Mouse (Mus musculus): ENCODE results near the gene Utp11. TPM values are rescaled to one million over a fixed set of nuclear protein-coding genes. Genes with fewer than 3 reads are reported as not detected.

Utp11 gene
- total RNA-seq, 1 experiment: 39.7 TPM

- Histone ChIP-seq H3K4me3 (ENCODE audit: insufficient read depth in 1 of 2, low read depth in 1 of 2, low read length in 2 of 2, poor library complexity in 1 of 2, severe bottlenecking in 1 of 2) (no peak overlapping the region), H3K9ac (ENCODE audit: insufficient read depth, low read depth, low read length, poor library complexity, severe bottlenecking) (no peak overlapping the region), H3K4me1 (ENCODE audit: control insufficient read depth in 2 of 2, insufficient read depth in 2 of 2, low read length in 2 of 2, poor library complexity in 1 of 2) (peaks cover 0 to 1% of the 10 kb centered on the region in 2 experiments; a peak in 1 of 4 replicates), H3K36me3 (ENCODE audit: control insufficient read depth, insufficient read depth, low read length, poor library complexity, severe bottlenecking) (peaks cover 32% of the 10 kb centered on the region), H3K9me3 (ENCODE audit: control insufficient read depth, insufficient read depth, low read depth, low read length) (no peaks in the 10 kb centered on the region), H3K27ac (ENCODE audit: insufficient read depth, low read depth, low read length, poor library complexity, severe bottlenecking) (no peak overlapping the region)
- no peak for DNase-seq (ENCODE audit: low read depth, low spot score)
- TF ChIP-seq ZC3H11A (IDR thresholded peaks at IDR 0.05; ENCODE audit: borderline replicate concordance, low read depth, low read length) (no peak), MAFK (IDR thresholded peaks at IDR 0.05; ENCODE audit: insufficient read depth, low read depth, low read length) (no peak), HCFC1 (IDR thresholded peaks at IDR 0.05; ENCODE audit: borderline replicate concordance, insufficient read depth, low read length) (no peak), CHD2 (IDR thresholded peaks at IDR 0.05; ENCODE audit: low read depth, low read length) (no peak), ZNF384 (IDR thresholded peaks at IDR 0.05; ENCODE audit: low read depth, low read length) (no peak)
- in situ Hi-C loops (cut with MboI; ENCODE audit: low sequenced_read_pairs in 2 of 2, unreplicated experiment in 2 of 2): loop anchor here in 1 of 2 experiments (25.0 kb wide), 1 partner anchor 745 kb away; no protein-coding TSS in a partner anchor
Observed at GRCm38 (mm10) chr4:124682270-124682669, 11.1 kb downstream of the Utp11 start.

- no peak for TF ChIP-seq HCFC1 (IDR thresholded peaks at IDR 0.05; ENCODE audit: borderline replicate concordance, insufficient read depth, low read length)
- TF ChIP-seq ZNF384 (IDR thresholded peaks at IDR 0.05; ENCODE audit: low read depth, low read length): no peak
- no peak for TF ChIP-seq CHD2 (IDR thresholded peaks at IDR 0.05; ENCODE audit: low read depth, low read length)
- TF ChIP-seq ZC3H11A (IDR thresholded peaks at IDR 0.05; ENCODE audit: borderline replicate concordance, low read depth, low read length): no peak
- no peak for TF ChIP-seq MAFK (IDR thresholded peaks at IDR 0.05; ENCODE audit: insufficient read depth, low read depth, low read length)
- Histone ChIP-seq H3K4me3 (ENCODE audit: insufficient read depth in 1 of 2, low read depth in 1 of 2, low read length in 2 of 2, poor library complexity in 1 of 2, severe bottlenecking in 1 of 2) (no peak overlapping the region), H3K4me1 (ENCODE audit: control insufficient read depth in 2 of 2, insufficient read depth in 2 of 2, low read length in 2 of 2, poor library complexity in 1 of 2) (peaks cover 0 to 15% of the 10 kb centered on the region in 2 experiments; a peak in 2 of 4 replicates), H3K9me3 (ENCODE audit: control insufficient read depth, insufficient read depth, low read depth, low read length) (no peaks in the 10 kb centered on the region), H3K9ac (ENCODE audit: insufficient read depth, low read depth, low read length, poor library complexity, severe bottlenecking) (no peak overlapping the region), H3K36me3 (ENCODE audit: control insufficient read depth, insufficient read depth, low read length, poor library complexity, severe bottlenecking) (peaks cover 15% of the 10 kb centered on the region), H3K27ac (ENCODE audit: insufficient read depth, low read depth, low read length, poor library complexity, severe bottlenecking) (no peak overlapping the region)
- no peak for DNase-seq (ENCODE audit: low read depth, low spot score)
- in situ Hi-C loops (cut with MboI; ENCODE audit: low sequenced_read_pairs in 2 of 2, unreplicated experiment in 2 of 2): loop anchor here in 1 of 2 experiments (25.0 kb wide), 1 partner anchor 739 kb away; no protein-coding TSS in a partner anchor
Observed at GRCm38 (mm10) chr4:124675958-124676357, 17.4 kb downstream of the Utp11 start.

GRCm38 (mm10) chr4:124675037-124675436 lies 18.4 kb downstream of the Utp11 start:
- Histone ChIP-seq H3K9ac (ENCODE audit: insufficient read depth, low read depth, low read length, poor library complexity, severe bottlenecking) (no peak overlapping the region), H3K27ac (ENCODE audit: insufficient read depth, low read depth, low read length, poor library complexity, severe bottlenecking) (no peak overlapping the region), H3K4me1 (ENCODE audit: control insufficient read depth in 2 of 2, insufficient read depth in 2 of 2, low read length in 2 of 2, poor library complexity in 1 of 2) (peaks cover 0 to 15% of the 10 kb centered on the region in 2 experiments; a peak in 2 of 4 replicates), H3K9me3 (ENCODE audit: control insufficient read depth, insufficient read depth, low read depth, low read length) (no peaks in the 10 kb centered on the region), H3K4me3 (ENCODE audit: insufficient read depth in 1 of 2, low read depth in 1 of 2, low read length in 2 of 2, poor library complexity in 1 of 2, severe bottlenecking in 1 of 2) (no peak overlapping the region), H3K36me3 (ENCODE audit: control insufficient read depth, insufficient read depth, low read length, poor library complexity, severe bottlenecking) (peaks cover 9% of the 10 kb centered on the region; the same call in 1 of the 2 replicates)
- DNase-seq (ENCODE audit: low read depth, low spot score): peak; percentile 60
- peak; percentile 99 for TF ChIP-seq ZNF384 (IDR thresholded peaks at IDR 0.05; ENCODE audit: low read depth, low read length)
- 0 out of 2 replicates have a peak, but pooled peaks have one; percentile 55 for TF ChIP-seq MAFK (IDR thresholded peaks at IDR 0.05; ENCODE audit: insufficient read depth, low read depth, low read length)
- no peak for TF ChIP-seq HCFC1 (IDR thresholded peaks at IDR 0.05; ENCODE audit: borderline replicate concordance, insufficient read depth, low read length)
- peak; percentile 94 for TF ChIP-seq ZC3H11A (IDR thresholded peaks at IDR 0.05; ENCODE audit: borderline replicate concordance, low read depth, low read length)
- TF ChIP-seq CHD2 (IDR thresholded peaks at IDR 0.05; ENCODE audit: low read depth, low read length): no peak
- in situ Hi-C loops (cut with MboI; ENCODE audit: low sequenced_read_pairs in 2 of 2, unreplicated experiment in 2 of 2): loop anchor here in 1 of 2 experiments (25.0 kb wide), 1 partner anchor 738 kb away; no protein-coding TSS in a partner anchor

GRCm38 (mm10) chr4:124674334-124675032 lies 18.9 kb downstream of the Utp11 start:
- Histone ChIP-seq H3K9ac (ENCODE audit: insufficient read depth, low read depth, low read length, poor library complexity, severe bottlenecking) (no peak overlapping the region), H3K27ac (ENCODE audit: insufficient read depth, low read depth, low read length, poor library complexity, severe bottlenecking) (no peak overlapping the region), H3K4me3 (ENCODE audit: insufficient read depth in 1 of 2, low read depth in 1 of 2, low read length in 2 of 2, poor library complexity in 1 of 2, severe bottlenecking in 1 of 2) (no peak overlapping the region), H3K4me1 (ENCODE audit: control insufficient read depth in 2 of 2, insufficient read depth in 2 of 2, low read length in 2 of 2, poor library complexity in 1 of 2) (peaks cover 0 to 15% of the 10 kb centered on the region in 2 experiments; a peak in 2 of 4 replicates), H3K9me3 (ENCODE audit: control insufficient read depth, insufficient read depth, low read depth, low read length) (no peaks in the 10 kb centered on the region), H3K36me3 (ENCODE audit: control insufficient read depth, insufficient read depth, low read length, poor library complexity, severe bottlenecking) (peaks cover 5% of the 10 kb centered on the region; the same call in 1 of the 2 replicates)
- DNase-seq (ENCODE audit: low read depth, low spot score): no peak
- in situ Hi-C loops (cut with MboI; ENCODE audit: low sequenced_read_pairs in 2 of 2, unreplicated experiment in 2 of 2): loop anchor here in 1 of 2 experiments (25.0 kb wide), 1 partner anchor 737 kb away; no protein-coding TSS in a partner anchor
- TF ChIP-seq HCFC1 (IDR thresholded peaks at IDR 0.05; ENCODE audit: borderline replicate concordance, insufficient read depth, low read length) (no peak), ZC3H11A (IDR thresholded peaks at IDR 0.05; ENCODE audit: borderline replicate concordance, low read depth, low read length) (no peak), ZNF384 (IDR thresholded peaks at IDR 0.05; ENCODE audit: low read depth, low read length) (no peak), MAFK (IDR thresholded peaks at IDR 0.05; ENCODE audit: insufficient read depth, low read depth, low read length) (no peak), CHD2 (IDR thresholded peaks at IDR 0.05; ENCODE audit: low read depth, low read length) (no peak)
